Comparison of ENCODE assay signal across 10 mouse cellular contexts in the genomic region with DNA sequence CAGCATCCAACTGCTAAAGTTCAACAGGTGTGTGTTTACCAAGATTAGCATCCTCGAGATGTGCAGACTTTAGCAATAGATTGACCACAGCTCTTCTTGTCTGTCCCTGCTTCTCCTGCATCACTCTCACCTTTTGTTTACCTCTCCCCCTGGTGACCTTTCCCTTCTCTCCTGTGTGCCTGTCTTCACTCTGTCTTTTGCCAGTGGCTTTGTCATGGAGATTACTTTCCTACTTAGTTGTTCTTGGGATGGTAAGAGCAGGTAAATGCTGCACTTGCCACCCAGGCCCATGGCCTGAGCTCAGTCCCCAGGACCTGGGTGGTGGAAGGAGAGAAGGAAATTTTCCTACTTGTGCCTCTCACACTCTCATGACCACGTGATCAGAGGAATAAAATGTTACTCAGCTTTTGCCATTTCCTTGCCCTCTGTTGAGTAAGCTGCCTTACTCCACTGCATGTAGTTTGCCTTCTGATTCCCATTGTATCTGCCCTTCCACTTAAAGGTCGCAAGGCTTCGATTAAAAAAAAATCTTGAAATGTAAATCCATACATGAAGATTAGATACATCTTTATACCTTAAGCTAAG. TPM values are rescaled to one million over a fixed set of nuclear protein-coding genes. Genes with fewer than 3 reads are reported as not detected.
DNase-seq lines count a peak whose midpoint lies in the region; ATAC-seq and TF ChIP-seq lines count a peak whose summit lies in the region.
"Had no signal": no experiment of that assay in that cellular context is flagged by ENCODE, and none has a peak within 500 bp of the region (broad histone marks: within the 10 kb centered on the region; RNA-seq: fewer than 3 reads in every experiment).

No protein-coding gene starts in this region.

- TF ChIP-seq RAD21 in MEL (IDR thresholded peaks at IDR 0.05; ENCODE audit: low read depth, low read length) = no peak

- DNase-seq in kidney, postnatal 10 days = no peak
- no peak for DNase-seq in MEL (ENCODE audit: low read depth, low spot score)
- no peak for DNase-seq in midbrain, embryonic 14.5 days
- DNase-seq in layer of hippocampus, adult 11-12 months (ENCODE audit: low spot score) = no peak
- no peak for DNase-seq in frontal cortex, postnatal 10 days (ENCODE audit: low spot score in 2 of 2)
- DNase-seq in urinary bladder, postnatal 14 days (ENCODE audit: low spot score) = no peak
- DNase-seq: cerebellum, adult 18-20 months; kidney, postnatal 36 days had no signal

- no peak overlapping the region for H3K27ac ChIP-seq in kidney, embryonic 14.5 days (ENCODE audit: low read depth, low read length)
- no peak overlapping the region for H3K27ac ChIP-seq in MEL (ENCODE audit: control insufficient read depth, low read depth, low read length)
- H3K27ac ChIP-seq in hindbrain, embryonic 12.5 days = no peak overlapping the region
- H3K27ac ChIP-seq in midbrain, embryonic 14.5 days (replicated peaks; ENCODE audit: low read depth, low read length) = no peak overlapping the region

- 77% methylated on average over 4 of the region's 4 CpGs for WGBS in kidney, embryonic 14.5 days
- 83% methylated on average over 4 of the region's 4 CpGs for WGBS in hindbrain, embryonic 12.5 days
- WGBS in midbrain, embryonic 14.5 days = 85% methylated on average over 4 of the region's 4 CpGs

- TF ChIP-seq EP300 in MEL (IDR thresholded peaks at IDR 0.05; ENCODE audit: low read depth in 1 of 2, low read length in 2 of 2) = no peak

- no peak overlapping the region for H3K4me3 ChIP-seq in kidney, embryonic 14.5 days (ENCODE audit: low read length)
- peak overlapping the region; percentile 10 to 90 for H3K4me3 ChIP-seq in MEL (ENCODE audit: control insufficient read depth in 1 of 2, insufficient read depth in 1 of 2, low read depth in 2 of 2, low read length in 2 of 2)
- no peak overlapping the region for H3K4me3 ChIP-seq in hindbrain, embryonic 12.5 days
- H3K4me3 ChIP-seq in midbrain, embryonic 14.5 days (replicated peaks; ENCODE audit: low read depth, low read length) = peak overlapping the region; percentile 76; the same call in 1 of the 2 replicates

- no peak for ATAC-seq in kidney, embryonic 14.5 days (ENCODE audit: low FRiP score, low TSS enrichment)
- ATAC-seq in hindbrain, embryonic 12.5 days (ENCODE audit: low FRiP score) = no peak
- no peak for ATAC-seq in midbrain, embryonic 14.5 days (ENCODE audit: low FRiP score, low TSS enrichment)

- H3K4me2 ChIP-seq in kidney, embryonic 14.5 days (replicated peaks; ENCODE audit: low read depth, low read length) = peak overlapping the region; percentile 50; the same call in 1 of the 2 replicates
- 0 out of 2 replicates have a peak overlapping the region, but pooled peaks have one; percentile 20 for H3K4me2 ChIP-seq in hindbrain, embryonic 12.5 days (replicated peaks)
- peak overlapping the region; percentile 60 for H3K4me2 ChIP-seq in midbrain, embryonic 14.5 days (ENCODE audit: low read length)

- H3K79me2 ChIP-seq in MEL (ENCODE audit: control insufficient read depth, insufficient read depth, low read length, poor library complexity) = peaks cover 47% of the 10 kb centered on the region

- peaks cover 5% of the 10 kb centered on the region for H3K4me1 ChIP-seq in kidney, embryonic 14.5 days (ENCODE audit: control insufficient read depth, insufficient read depth, low read length)
- peaks cover 18 to 19% of the 10 kb centered on the region in 2 experiments for H3K4me1 ChIP-seq in MEL (ENCODE audit: control insufficient read depth in 1 of 2, insufficient read depth in 2 of 2, low read length in 2 of 2)
- H3K4me1 ChIP-seq in hindbrain, embryonic 12.5 days = peaks cover 15% of the 10 kb centered on the region
- peaks cover 19% of the 10 kb centered on the region for H3K4me1 ChIP-seq in midbrain, embryonic 14.5 days (ENCODE audit: control insufficient read depth, insufficient read depth, low read length)

- H3K27me3 ChIP-seq in kidney, embryonic 14.5 days (ENCODE audit: control insufficient read depth, insufficient read depth, low read length) = no peaks in the 10 kb centered on the region
- H3K27me3 ChIP-seq in MEL (ENCODE audit: control insufficient read depth in 1 of 2, insufficient read depth in 2 of 2, low read length in 2 of 2) = no peaks in the 10 kb centered on the region
- H3K27me3 ChIP-seq in hindbrain, embryonic 12.5 days = no peaks in the 10 kb centered on the region
- no peaks in the 10 kb centered on the region for H3K27me3 ChIP-seq in midbrain, embryonic 14.5 days (ENCODE audit: control insufficient read depth, insufficient read depth, low read length)

- no peak overlapping the region for H3K9ac ChIP-seq in kidney, embryonic 14.5 days (ENCODE audit: low read depth, low read length)
- H3K9ac ChIP-seq in MEL (ENCODE audit: control insufficient read depth, low read depth, low read length, poor library complexity, severe bottlenecking) = peak overlapping the region; percentile 19; the same call in 1 of the 2 replicates
- no peak overlapping the region for H3K9ac ChIP-seq in hindbrain, embryonic 12.5 days
- H3K9ac ChIP-seq in midbrain, embryonic 14.5 days (replicated peaks; ENCODE audit: low read length) = no peak overlapping the region

- no peak for TF ChIP-seq CTCF in MEL (IDR thresholded peaks at IDR 0.05 in 2 of 3, conservative IDR thresholded peaks at IDR 0.05 in 1 of 3; ENCODE audit: control insufficient read depth in 1 of 3, insufficient read depth in 1 of 3, low read depth in 2 of 3, low read length in 3 of 3, poor library complexity in 1 of 3, severe bottlenecking in 1 of 3)

- no peaks in the 10 kb centered on the region for H3K9me3 ChIP-seq in kidney, embryonic 14.5 days (ENCODE audit: control insufficient read depth, low read length)
- H3K9me3 ChIP-seq in MEL (replicated peaks; ENCODE audit: insufficient read depth, low read length) = no peaks in the 10 kb centered on the region
- H3K9me3 ChIP-seq in hindbrain, embryonic 12.5 days (replicated peaks) = no peaks in the 10 kb centered on the region
- H3K9me3 ChIP-seq in midbrain, embryonic 14.5 days (ENCODE audit: control insufficient read depth, low read length) = no peaks in the 10 kb centered on the region

- peaks cover 10% of the 10 kb centered on the region; the same call in 1 of the 2 replicates for H3K36me3 ChIP-seq in kidney, embryonic 14.5 days (ENCODE audit: control insufficient read depth, insufficient read depth, low read length)
- peaks cover 2 to 31% of the 10 kb centered on the region in 2 experiments for H3K36me3 ChIP-seq in MEL (ENCODE audit: control insufficient read depth in 1 of 2, insufficient read depth in 2 of 2, low read length in 2 of 2)
- peaks cover 5% of the 10 kb centered on the region; the same call in 1 of the 2 replicates for H3K36me3 ChIP-seq in hindbrain, embryonic 12.5 days
- no peaks in the 10 kb centered on the region; the same call in 1 of the 2 replicates for H3K36me3 ChIP-seq in midbrain, embryonic 14.5 days (ENCODE audit: control insufficient read depth, insufficient read depth, low read length)

- TF ChIP-seq POLR2A in MEL (IDR thresholded peaks at IDR 0.05; ENCODE audit: control insufficient read depth in 1 of 2, insufficient read depth in 1 of 2, low read depth in 1 of 2, low read length in 2 of 2, poor library complexity in 1 of 2) = no peak

TF ChIP-seq in MEL, 35 proteins besides CTCF, POLR2A, EP300 and RAD21:
- no peak for TF ChIP-seq TBP (IDR thresholded peaks at IDR 0.05; ENCODE audit: low read depth, low read length)
- no peak for TF ChIP-seq NRF1 (IDR thresholded peaks at IDR 0.05; ENCODE audit: insufficient read depth, low read depth, low read length, poor library complexity, severe bottlenecking)
- TF ChIP-seq ETS1 (IDR thresholded peaks at IDR 0.05; ENCODE audit: low read depth, low read length) = no peak
- no peak for TF ChIP-seq MAZ (IDR thresholded peaks at IDR 0.05; ENCODE audit: low read depth, low read length)
- TF ChIP-seq CHD1 (IDR thresholded peaks at IDR 0.05; ENCODE audit: low read depth, low read length) = no peak
- no peak for TF ChIP-seq GATA1 (IDR thresholded peaks at IDR 0.05; ENCODE audit: low read depth, low read length)
- TF ChIP-seq BHLHE40 (IDR thresholded peaks at IDR 0.05; ENCODE audit: borderline replicate concordance, low read depth, low read length) = no peak
- TF ChIP-seq TCF12 (IDR thresholded peaks at IDR 0.05; ENCODE audit: low read depth, low read length) = no peak
- TF ChIP-seq E2F4 (IDR thresholded peaks at IDR 0.05; ENCODE audit: borderline replicate concordance, low read depth, low read length) = no peak
- TF ChIP-seq MYC (IDR thresholded peaks at IDR 0.05; ENCODE audit: low read depth, low read length) = no peak
- TF ChIP-seq MYB (IDR thresholded peaks at IDR 0.05; ENCODE audit: low read depth, low read length) = no peak
- no peak for TF ChIP-seq RCOR1 (IDR thresholded peaks at IDR 0.05; ENCODE audit: low read depth, low read length)
- TF ChIP-seq UBTF (IDR thresholded peaks at IDR 0.05; ENCODE audit: borderline replicate concordance, insufficient read depth, low read depth, low read length) = no peak
- no peak for TF ChIP-seq ZNF384 (IDR thresholded peaks at IDR 0.05; ENCODE audit: low read depth, low read length)
- TF ChIP-seq KAT2A (conservative IDR thresholded peaks at IDR 0.05; ENCODE audit: low read depth, low read length) = no peak
- TF ChIP-seq MAX (IDR thresholded peaks at IDR 0.05; ENCODE audit: low read length) = no peak
- no peak for TF ChIP-seq ZKSCAN1 (IDR thresholded peaks at IDR 0.05; ENCODE audit: low read depth, low read length)

RNA-seq across cellular contexts. Expression of a gene that starts 2.1 kb away (rescaled TPM):
- polyA plus RNA-seq in kidney, embryonic 14.5 days (2014; fragmentation: Nextera tagmentation; extraction: Ambion mirVana) = 48.0 and 65.9 TPM in 2 replicates
- 22.4 and 23.5 TPM in 2 replicates for total RNA-seq in MEL (2012; rRNA removed)
- 10 to 100 TPM in 1 of 2 experiments, not detected in 1; 37.4 TPM for polyA plus RNA-seq in MEL (2012; ENCODE audit: insufficient read depth in 1 of 2, insufficient read length in 2 of 2, low read depth in 1 of 2, low replicate concordance in 2 of 2, missing spikeins in 1 of 2)
- 48.4 and 55.6 TPM in 2 replicates for polyA plus RNA-seq in hindbrain, embryonic 12.5 days (2016; fragmentation: Nextera tagmentation; extraction: Ambion mirVana)
- polyA plus RNA-seq in midbrain, embryonic 14.5 days (2014; fragmentation: Nextera tagmentation; extraction: Ambion mirVana) = 73.2 and 75.0 TPM in 2 replicates

RNA-seq across cellular contexts. Expression of a gene that starts 2.2 kb away (rescaled TPM):
- 8.2 and 18.9 TPM in 2 replicates for polyA plus RNA-seq in kidney, embryonic 14.5 days (2014; fragmentation: Nextera tagmentation; extraction: Ambion mirVana)
- 18.2 and 20.0 TPM in 2 replicates for total RNA-seq in MEL (2012; rRNA removed)
- 10 to 100 TPM in 1 of 2 experiments, not detected in 1; 20.0 TPM for polyA plus RNA-seq in MEL (2012; ENCODE audit: insufficient read depth in 1 of 2, insufficient read length in 2 of 2, low read depth in 1 of 2, low replicate concordance in 2 of 2, missing spikeins in 1 of 2)
- 24.1 and 25.0 TPM in 2 replicates for polyA plus RNA-seq in hindbrain, embryonic 12.5 days (2016; fragmentation: Nextera tagmentation; extraction: Ambion mirVana)
- 20.4 and 30.5 TPM in 2 replicates for polyA plus RNA-seq in midbrain, embryonic 14.5 days (2014; fragmentation: Nextera tagmentation; extraction: Ambion mirVana)

Comparison
In these comparisons a context has a peak if more than half of its experiments do, and no peak if none do; other contexts are left out.
1. H3K4me3 ChIP-seq: peak in MEL (2 of 2) and midbrain, embryonic 14.5 days (single experiment); none in kidney, embryonic 14.5 days (single experiment) and hindbrain, embryonic 12.5 days (single experiment).
2. Peak in every context shown above with its lines, with median percentiles within 50 percentile points of each other: H3K4me2 ChIP-seq.